Mouse (Mus musculus): Measurements from ENCODE around the gene Npas2. TPM values are rescaled to one million over a fixed set of nuclear protein-coding genes. Genes with fewer than 3 reads are reported as not detected.

Npas2 gene
- polyA plus RNA-seq, 1 experiment from 2014 or later: 0.80 TPM

GRCm38 (mm10) chr1:39192460-39192996 is 1.0 kb upstream of the Npas2 start:
- WGBS: 0% methylated on average over 28 of the region's 28 CpGs
- H3K27me3 ChIP-seq: peaks cover 64% of the 10 kb centered on the region
- peak overlapping the region; percentile 98 for H3K4me2 ChIP-seq (replicated peaks)
- H3K4me3 ChIP-seq: peak overlapping the region; percentile 73
- peak overlapping the region; percentile 1; the same call in 1 of the 2 replicates for H3K9ac ChIP-seq
- no peak for ATAC-seq (ENCODE audit: low FRiP score, low read depth)
- peaks cover 29% of the 10 kb centered on the region for H3K4me1 ChIP-seq
- no peaks in the 10 kb centered on the region for H3K9me3 ChIP-seq
- H3K27ac ChIP-seq: no peak overlapping the region
- H3K36me3 ChIP-seq: no peaks in the 10 kb centered on the region

- Histone ChIP-seq H3K9me3 (no peaks in the 10 kb centered on the region), H3K4me1 (peaks cover 29% of the 10 kb centered on the region), H3K27me3 (peaks cover 69% of the 10 kb centered on the region), H3K4me3 (peak overlapping the region; percentile 73), H3K27ac (no peak overlapping the region), H3K36me3 (no peaks in the 10 kb centered on the region), H3K9ac (peak overlapping the region; percentile 73), H3K4me2 (replicated peaks) (peak overlapping the region; percentile 98)
- ATAC-seq (ENCODE audit: low FRiP score, low read depth): peak; percentile 37; the same call in 1 of the 2 replicates
- under 1% methylated on average over 66 of the region's 76 CpGs for WGBS
Observed at GRCm38 (mm10) chr1:39193862-39194675, 538 bp downstream of the Npas2 start.

GRCm38 (mm10) chr1:39194959-39195358 is 1.4 kb downstream of the Npas2 start:
- Histone ChIP-seq H3K27ac (no peak overlapping the region), H3K27me3 (peaks cover 69% of the 10 kb centered on the region), H3K4me2 (replicated peaks) (peak overlapping the region; percentile 98), H3K9ac (no peak overlapping the region), H3K4me3 (peak overlapping the region; percentile 73; the same call in 1 of the 2 replicates), H3K4me1 (peaks cover 29% of the 10 kb centered on the region), H3K9me3 (no peaks in the 10 kb centered on the region), H3K36me3 (no peaks in the 10 kb centered on the region)
- 4% methylated on average over 11 of the region's 11 CpGs for WGBS
- no peak for ATAC-seq (ENCODE audit: low FRiP score, low read depth)

- H3K4me1 ChIP-seq: peaks cover 29% of the 10 kb centered on the region
- H3K4me3 ChIP-seq: no peak overlapping the region
- H3K36me3 ChIP-seq: no peaks in the 10 kb centered on the region
- no peak overlapping the region for H3K27ac ChIP-seq
- no peak overlapping the region for H3K4me2 ChIP-seq (replicated peaks)
- no peak overlapping the region for H3K9ac ChIP-seq
- peaks cover 66% of the 10 kb centered on the region for H3K27me3 ChIP-seq
- no peaks in the 10 kb centered on the region; the same call in 1 of the 2 replicates for H3K9me3 ChIP-seq
- no peak for ATAC-seq (ENCODE audit: low FRiP score, low read depth)
- WGBS: 35% methylated on average over 6 of the region's 6 CpGs
Observed at GRCm38 (mm10) chr1:39196126-39196525, 2.6 kb downstream of the Npas2 start.

- H3K4me3 ChIP-seq: no peak overlapping the region
Observed at GRCm38 (mm10) chr1:39196676-39197375, 3.3 kb downstream of the Npas2 start.

GRCm38 (mm10) chr1:39205021-39205420 is 11.5 kb downstream of the Npas2 start:
- ATAC-seq (ENCODE audit: low FRiP score, low read depth): no peak
- 78% methylated on average over 10 of the region's 10 CpGs for WGBS

More at GRCm38 (mm10) chr1:39196676-39197375, 3.3 kb downstream of the Npas2 start:
- Histone ChIP-seq H3K9me3 (no peaks in the 10 kb centered on the region; the same call in 1 of the 2 replicates), H3K9ac (no peak overlapping the region), H3K36me3 (no peaks in the 10 kb centered on the region), H3K4me1 (peaks cover 29% of the 10 kb centered on the region), H3K27me3 (peaks cover 61% of the 10 kb centered on the region), H3K27ac (no peak overlapping the region), H3K4me2 (replicated peaks) (no peak overlapping the region)
- ATAC-seq (ENCODE audit: low FRiP score, low read depth): no peak
- 51% methylated on average over 12 of the region's 12 CpGs for WGBS

GRCm38 (mm10) chr1:39205697-39206096 is 12.2 kb downstream of the Npas2 start:
- Histone ChIP-seq H3K4me3 (no peak overlapping the region), H3K4me1 (no peaks in the 10 kb centered on the region), H3K9me3 (no peaks in the 10 kb centered on the region; the same call in 1 of the 2 replicates), H3K27me3 (no peaks in the 10 kb centered on the region), H3K9ac (no peak overlapping the region), H3K4me2 (replicated peaks) (no peak overlapping the region), H3K36me3 (no peaks in the 10 kb centered on the region), H3K27ac (no peak overlapping the region)
- 77% methylated on average over 4 of the region's 4 CpGs for WGBS
- ATAC-seq (ENCODE audit: low FRiP score, low read depth): no peak

More at GRCm38 (mm10) chr1:39205021-39205420, 11.5 kb downstream of the Npas2 start:
- H3K36me3 ChIP-seq: no peaks in the 10 kb centered on the region
- H3K4me1 ChIP-seq: no peaks in the 10 kb centered on the region
- H3K9me3 ChIP-seq: no peaks in the 10 kb centered on the region; the same call in 1 of the 2 replicates
- H3K27me3 ChIP-seq: no peaks in the 10 kb centered on the region
- H3K27ac ChIP-seq: no peak overlapping the region
- H3K4me3 ChIP-seq: no peak overlapping the region
- no peak overlapping the region for H3K4me2 ChIP-seq (replicated peaks)
- no peak overlapping the region for H3K9ac ChIP-seq

GRCm38 (mm10) chr1:39206942-39207341 is 13.4 kb downstream of the Npas2 start:
- 42% methylated on average over 7 of the region's 7 CpGs for WGBS
- no peaks in the 10 kb centered on the region for H3K4me1 ChIP-seq
- H3K4me3 ChIP-seq: no peak overlapping the region
- no peaks in the 10 kb centered on the region for H3K36me3 ChIP-seq
- H3K9me3 ChIP-seq: no peaks in the 10 kb centered on the region
- H3K27ac ChIP-seq: no peak overlapping the region
- no peak overlapping the region for H3K4me2 ChIP-seq (replicated peaks)
- H3K9ac ChIP-seq: no peak overlapping the region
- ATAC-seq (ENCODE audit: low FRiP score, low read depth): no peak
- H3K27me3 ChIP-seq: no peaks in the 10 kb centered on the region

- H3K4me2 ChIP-seq (replicated peaks): no peak overlapping the region
Observed at GRCm38 (mm10) chr1:39210928-39211327, 17.4 kb downstream of the Npas2 start.

GRCm38 (mm10) chr1:39212982-39213381 is 19.5 kb downstream of the Npas2 start:
- no peak overlapping the region for H3K27ac ChIP-seq
- WGBS: 80% methylated on average over 6 of the region's 6 CpGs

More at GRCm38 (mm10) chr1:39210928-39211327, 17.4 kb downstream of the Npas2 start:
- Histone ChIP-seq H3K27me3 (no peaks in the 10 kb centered on the region), H3K4me1 (no peaks in the 10 kb centered on the region), H3K9ac (no peak overlapping the region), H3K27ac (no peak overlapping the region), H3K4me3 (no peak overlapping the region), H3K36me3 (no peaks in the 10 kb centered on the region), H3K9me3 (no peaks in the 10 kb centered on the region)
- ATAC-seq (ENCODE audit: low FRiP score, low read depth): no peak
- 78% methylated on average over 5 of the region's 5 CpGs for whole genome bisulfite sequencing

GRCm38 (mm10) chr1:39217584-39217983 is 24.1 kb downstream of the Npas2 start:
- no peaks in the 10 kb centered on the region for H3K9me3 ChIP-seq
- ATAC-seq (ENCODE audit: low FRiP score, low read depth): no peak
- no peaks in the 10 kb centered on the region for H3K36me3 ChIP-seq
- H3K4me2 ChIP-seq (replicated peaks): no peak overlapping the region
- 81% methylated on average over 3 of the region's 3 CpGs for WGBS
- no peak overlapping the region for H3K27ac ChIP-seq
- no peaks in the 10 kb centered on the region for H3K27me3 ChIP-seq
- no peak overlapping the region for H3K4me3 ChIP-seq
- H3K4me1 ChIP-seq: no peaks in the 10 kb centered on the region
- no peak overlapping the region for H3K9ac ChIP-seq

More at GRCm38 (mm10) chr1:39212982-39213381, 19.5 kb downstream of the Npas2 start:
- Histone ChIP-seq H3K4me3 (no peak overlapping the region), H3K4me1 (no peaks in the 10 kb centered on the region), H3K9me3 (no peaks in the 10 kb centered on the region), H3K27me3 (no peaks in the 10 kb centered on the region), H3K9ac (no peak overlapping the region), H3K4me2 (replicated peaks) (no peak overlapping the region), H3K36me3 (no peaks in the 10 kb centered on the region)
- no peak for ATAC-seq (ENCODE audit: low FRiP score, low read depth)

GRCm38 (mm10) chr1:39228401-39228800 is 34.9 kb downstream of the Npas2 start:
- no peak overlapping the region for H3K9ac ChIP-seq
- no peaks in the 10 kb centered on the region for H3K27me3 ChIP-seq
- no peaks in the 10 kb centered on the region for H3K9me3 ChIP-seq
- no peak for ATAC-seq (ENCODE audit: low FRiP score, low read depth)
- H3K4me1 ChIP-seq: no peaks in the 10 kb centered on the region
- 92% methylated on average over 5 of the region's 5 CpGs for WGBS
- H3K4me2 ChIP-seq (replicated peaks): no peak overlapping the region
- no peaks in the 10 kb centered on the region for H3K36me3 ChIP-seq
- no peak overlapping the region for H3K4me3 ChIP-seq
- no peak overlapping the region for H3K27ac ChIP-seq
